Mouse (Mus musculus): Measurements from ENCODE around the gene Birc6. TPM values are rescaled to one million over a fixed set of nuclear protein-coding genes. Genes with fewer than 3 reads are reported as not detected.

Birc6 gene
- 46.3 and 47.2 TPM in 2 replicates for polyA plus RNA-seq (2012; ENCODE audit: low replicate concordance)

DNA sequence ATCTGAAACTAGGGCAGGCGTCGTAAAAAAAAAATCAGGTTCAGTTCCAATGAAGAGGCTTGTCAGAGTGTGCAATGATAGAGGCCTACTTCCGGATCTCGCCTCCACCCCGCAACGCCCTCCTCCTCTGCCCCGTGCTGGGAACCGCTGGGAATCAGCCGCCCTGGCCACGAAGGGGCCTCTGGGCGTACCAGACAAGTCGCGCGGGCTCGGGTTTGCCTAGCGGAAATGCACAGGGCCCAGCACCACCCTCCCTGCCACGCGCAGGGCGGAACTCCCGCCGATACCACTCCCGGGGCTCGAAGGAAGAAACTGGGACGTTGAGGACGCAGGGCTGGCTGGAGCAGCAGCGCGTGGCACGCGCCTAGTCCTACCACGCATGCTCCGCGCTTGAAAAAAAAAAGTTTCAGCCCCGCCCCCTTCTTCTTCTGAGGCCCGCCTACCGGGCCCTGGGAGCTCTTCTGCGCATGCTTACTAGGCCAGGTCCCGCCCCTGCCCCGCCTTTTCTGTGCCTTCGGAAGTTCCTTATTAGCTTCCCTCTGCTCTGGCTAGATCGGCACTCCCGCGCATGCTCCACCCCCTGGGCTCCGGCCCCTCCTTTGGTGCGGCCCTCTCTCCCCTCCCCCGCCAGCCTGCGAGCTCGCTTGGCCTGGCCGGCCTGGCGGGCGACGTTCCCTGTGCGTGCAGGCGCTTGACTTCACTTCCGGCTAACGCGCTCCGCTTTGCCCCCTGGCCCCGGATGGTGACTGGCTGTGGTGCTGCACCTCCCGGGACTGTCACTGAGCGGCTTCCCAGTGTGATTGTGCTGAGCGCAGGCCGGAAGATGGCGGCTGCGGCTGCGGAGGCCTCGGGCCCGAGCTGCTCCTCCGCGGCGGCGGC is at the start of gene Birc6:
Birc6 (plus strand) TSS at position 567 of the 879 bp plus-strand sequence.

DNA sequence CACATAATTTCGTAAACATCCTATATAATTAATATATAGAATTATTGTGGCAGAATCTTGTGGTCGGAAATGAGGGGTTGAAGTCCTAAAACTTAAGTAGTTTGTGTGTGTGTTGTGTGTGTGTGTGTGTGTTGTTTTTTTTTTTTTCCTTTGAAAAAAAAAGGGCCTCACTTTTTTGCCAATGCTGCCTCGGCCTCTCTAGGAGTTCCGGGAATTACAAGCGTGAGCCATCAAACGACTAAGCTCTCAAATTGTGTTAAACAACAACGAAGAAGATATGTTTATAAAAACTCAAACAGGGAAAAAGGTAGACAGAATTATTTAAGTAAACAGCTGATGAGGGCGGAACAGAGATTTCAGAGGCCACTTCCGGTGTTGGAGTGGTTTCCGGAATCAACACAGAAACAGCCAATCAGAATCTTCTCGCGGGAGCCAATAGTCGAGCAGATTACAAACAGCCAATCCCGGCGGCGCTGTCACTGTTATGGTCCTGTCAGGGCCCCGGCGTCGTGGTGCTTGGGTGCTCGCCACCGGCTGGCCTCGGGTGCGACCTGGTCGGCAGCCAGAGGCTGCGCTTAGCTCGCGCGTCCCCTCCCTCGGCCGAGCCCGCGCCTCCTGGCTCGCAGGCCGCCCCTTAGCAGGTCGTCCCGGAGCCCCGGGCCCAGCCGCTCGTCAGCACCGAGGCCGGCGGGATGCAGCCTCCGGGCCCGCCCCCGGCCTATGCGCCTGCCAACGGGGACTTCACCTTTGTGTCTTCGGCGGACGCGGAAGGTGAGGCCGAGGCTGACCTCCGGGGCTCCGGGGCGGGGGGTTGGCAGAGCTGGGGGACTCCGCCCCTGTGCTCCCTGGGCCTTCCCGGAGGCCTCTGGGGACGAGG is 38.8 kb upstream of the Birc6 start, which contains the start of gene Yipf4:
Yipf4 (plus strand) TSS at position 470 of the 877 bp plus-strand sequence.

DNA sequence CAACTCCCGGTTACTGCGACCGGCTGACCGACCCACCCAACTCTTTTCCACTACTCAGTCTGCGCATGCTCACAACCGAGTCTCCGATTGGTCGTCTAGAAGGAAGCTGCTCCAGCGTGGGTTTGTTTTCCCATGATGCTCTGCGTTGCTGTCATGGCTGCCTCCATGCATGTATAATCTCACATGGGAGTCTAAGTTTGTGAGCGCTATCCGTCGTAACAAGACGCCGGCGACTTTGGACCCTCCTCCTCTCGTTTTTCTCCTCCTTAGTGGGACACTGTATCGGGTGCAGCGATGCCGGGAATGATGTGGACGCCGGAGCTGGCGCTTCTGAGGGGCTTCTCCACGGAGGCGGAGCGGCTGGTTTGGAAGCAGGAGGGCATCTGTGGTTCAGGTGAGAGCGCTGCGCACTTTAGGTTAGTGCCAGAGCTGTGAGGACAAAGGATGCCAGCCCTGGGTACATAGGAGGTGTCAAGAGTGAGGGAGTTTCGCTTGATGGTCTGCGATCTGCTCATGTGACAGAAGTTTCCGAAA is 189.6 kb downstream of the Birc6 start, which contains the start of gene Ttc27:
Ttc27 (plus strand) TSS at position 115 of the 534 bp plus-strand sequence.

Other genes starting within 250 kb of the Birc6 start
- gene Memo1, start 232.8 kb upstream of the Birc6 start, polyA plus RNA-seq (2012; ENCODE audit: low replicate concordance), result 15.4 and 27.2 TPM in 2 replicates
- gene Dpy30, start 204.4 kb upstream of the Birc6 start, polyA plus RNA-seq (2012; ENCODE audit: low replicate concordance), result 10.8 and 37.6 TPM in 2 replicates
- gene Spast, start 189.3 kb upstream of the Birc6 start, polyA plus RNA-seq (2012; ENCODE audit: low replicate concordance), result 7.0 and 14.9 TPM in 2 replicates
- 2.2 and 2.4 TPM in 2 replicates for gene Slc30a6, start 132.7 kb upstream of the Birc6 start, polyA plus RNA-seq (2012; ENCODE audit: low replicate concordance)
- 1.2 and 1.5 TPM in 2 replicates for gene Nlrc4, start 69.2 kb upstream of the Birc6 start, polyA plus RNA-seq (2012; ENCODE audit: low replicate concordance)
- 26.6 and 47.0 TPM in 2 replicates for gene Yipf4, start 38.8 kb upstream of the Birc6 start, polyA plus RNA-seq (2012; ENCODE audit: low replicate concordance)
- gene Ttc27, start 189.4 kb downstream of the Birc6 start, polyA plus RNA-seq (2012; ENCODE audit: low replicate concordance), result 3.4 and 10.2 TPM in 2 replicates